Mouse (Mus musculus) right cerebral cortex, adult 18-20 months (tissue): Measurements from ENCODE around the gene Gdf11.

ENCODE experiments used
- DNase-seq: peaks from one replicate; pipeline ENCODE4 v3.0.0; 2022; ENCODE audit warnings: mixed read lengths

Gene Gdf11

DNA sequence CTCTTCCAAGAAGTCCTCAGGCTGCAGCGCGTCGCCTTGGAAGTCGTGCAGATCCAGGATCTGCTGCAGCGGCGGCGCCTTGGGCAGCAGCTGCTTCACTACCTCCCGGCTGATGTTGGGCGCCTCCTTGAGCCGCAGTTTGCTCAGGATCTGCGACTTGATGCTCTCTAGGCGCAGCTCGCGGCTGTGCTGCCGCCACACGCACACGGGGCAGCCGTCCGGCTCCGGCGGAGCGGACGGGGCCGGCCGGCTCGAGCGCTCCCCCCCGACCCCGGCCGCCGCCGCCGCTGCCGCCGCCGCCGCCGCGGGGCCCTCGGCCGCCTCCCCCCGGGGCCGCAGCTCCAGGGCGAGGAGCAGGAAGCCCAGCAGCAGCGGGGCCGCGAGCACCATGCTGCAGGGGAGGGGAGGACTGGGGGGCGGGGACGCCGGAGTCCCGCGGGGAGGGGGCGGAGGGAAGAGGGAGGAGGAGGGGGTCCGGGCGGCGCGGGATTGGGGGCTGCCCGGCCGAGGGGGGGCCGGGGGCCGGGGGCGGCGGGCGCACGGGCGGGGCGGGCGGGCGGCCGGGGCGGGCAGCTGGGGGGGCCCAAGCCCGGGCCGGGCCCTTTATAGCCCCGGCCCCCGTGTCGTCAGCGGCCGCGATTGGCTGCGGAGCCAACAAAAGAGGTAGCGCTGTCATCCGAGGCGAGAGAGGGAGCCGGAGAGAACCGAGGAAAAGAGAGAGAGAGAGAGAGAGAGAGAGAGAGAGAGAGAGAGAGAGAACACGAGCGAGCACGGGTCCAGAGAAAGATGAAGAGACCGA is at the start of gene Gdf11:
Gene Gdf11 (minus strand): TSS at position 423 of the 799 bp plus-strand sequence.
- DNase-seq, result peak; percentile 33

- DNase-seq, result no peak
Observed at GRCm38 (mm10) chr10:128940475-128941061, 49.0 kb upstream of the Gdf11 start.

DNA sequence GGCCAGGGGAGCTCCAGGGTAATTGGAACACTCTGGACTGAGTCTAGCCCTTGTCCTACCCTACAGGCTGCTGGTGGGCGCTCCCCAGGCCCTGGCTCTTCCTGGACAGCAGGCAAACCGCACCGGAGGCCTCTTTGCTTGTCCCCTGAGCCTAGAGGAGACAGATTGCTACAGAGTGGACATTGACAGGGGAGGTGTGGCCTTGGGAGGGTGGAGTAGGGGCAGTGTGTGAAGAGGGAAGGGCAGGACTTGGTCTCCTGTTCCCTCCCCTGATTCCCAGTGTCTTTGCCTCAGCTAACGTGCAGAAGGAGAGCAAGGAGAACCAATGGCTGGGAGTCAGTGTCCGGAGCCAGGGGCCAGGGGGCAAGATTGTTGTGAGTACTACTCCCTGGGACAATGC is 47.5 kb upstream of the Gdf11 start:
- DNase-seq, result no peak

DNA sequence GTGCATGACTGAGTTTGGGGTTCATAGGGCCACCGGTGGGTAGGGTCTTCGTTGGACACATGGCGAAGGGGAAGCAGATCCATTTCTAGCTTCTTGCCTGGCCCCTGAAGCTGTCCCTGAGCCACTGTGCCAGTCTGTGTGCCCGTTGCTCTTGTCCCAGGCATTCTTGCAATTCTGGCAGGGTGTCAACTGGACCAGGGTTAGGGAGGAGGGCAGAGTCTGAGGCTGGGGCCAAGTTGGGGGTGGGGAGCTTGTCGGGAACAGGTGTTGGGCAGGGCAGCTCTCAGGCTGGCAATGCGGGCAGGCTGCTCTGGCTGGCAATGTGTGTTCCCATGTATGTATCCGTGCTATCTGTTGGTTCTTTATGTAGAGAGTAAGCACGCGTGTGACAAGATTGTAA is 46.9 kb upstream of the Gdf11 start:
- DNase-seq, result no peak

GRCm38 (mm10) chr10:128937756-128938390 is 46.4 kb upstream of the Gdf11 start:
- DNase-seq, result no peak

DNA sequence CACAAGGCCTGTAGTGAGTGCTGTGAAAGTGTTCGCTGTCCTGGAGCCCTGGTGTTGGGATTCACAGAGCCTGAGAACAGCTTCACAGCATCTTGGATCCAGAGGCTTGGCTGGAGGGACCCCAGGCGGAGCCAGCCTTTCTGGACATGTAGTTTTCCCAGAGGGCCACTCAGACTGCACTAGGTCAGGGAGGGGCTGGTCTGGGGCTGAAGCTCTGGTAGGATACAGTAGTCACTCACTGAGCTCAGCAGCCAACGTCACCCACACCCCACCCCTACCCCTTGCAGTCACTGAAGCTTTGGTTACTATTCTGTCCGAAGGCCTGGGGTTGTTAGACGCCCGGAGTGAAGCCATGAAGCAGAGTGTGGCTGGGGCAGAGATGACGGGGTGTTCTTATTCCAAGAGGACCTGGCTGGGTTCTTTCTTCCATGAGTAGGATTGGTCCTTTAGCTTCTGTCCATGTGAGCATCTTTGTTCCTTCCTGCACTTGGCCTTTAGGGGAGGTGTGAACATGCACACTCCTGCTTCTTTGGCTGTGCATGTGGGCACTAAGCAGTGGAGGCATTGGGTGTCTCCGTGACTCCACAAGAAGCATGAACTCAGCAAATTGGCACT is 44.4 kb upstream of the Gdf11 start:
- DNase-seq, result no peak

DNA sequence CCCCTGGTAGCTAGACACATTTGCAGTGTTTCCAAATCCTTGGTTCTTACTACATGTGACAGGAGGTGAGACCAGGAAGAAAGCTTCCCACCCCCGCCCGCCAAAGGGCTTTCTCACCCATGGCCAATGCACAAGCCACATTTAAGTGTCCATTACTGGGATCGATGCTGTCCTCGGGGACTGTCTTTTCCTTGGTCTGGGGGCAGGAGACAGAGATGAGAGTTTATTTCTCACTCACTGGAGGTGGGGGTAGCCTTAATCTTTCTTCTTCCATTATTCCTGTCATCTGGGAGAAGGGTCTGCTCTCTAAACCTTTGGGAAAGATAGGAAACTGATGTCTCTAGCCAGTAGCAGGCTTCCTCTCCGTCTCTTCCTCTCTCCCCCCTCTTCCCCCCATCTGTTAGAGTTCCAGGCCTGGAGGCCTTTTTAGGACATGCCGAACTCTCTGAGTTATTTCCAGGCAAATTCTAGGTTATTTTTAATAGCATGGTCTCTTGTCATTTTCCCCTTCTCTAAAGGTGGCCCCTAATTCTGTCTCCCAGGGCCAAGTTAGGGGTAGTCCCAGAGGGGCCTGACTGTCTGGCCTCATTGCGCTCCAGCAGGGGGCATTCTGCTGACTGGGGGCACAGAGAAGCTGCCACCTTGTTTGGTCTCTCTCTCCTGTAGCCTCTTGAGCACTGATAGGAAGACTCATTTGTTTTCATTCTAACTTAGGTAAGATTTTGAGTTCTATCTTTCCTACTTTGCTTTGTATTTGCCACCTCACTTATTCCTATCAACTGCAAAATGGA is 43.7 kb upstream of the Gdf11 start:
- no peak for DNase-seq

DNA sequence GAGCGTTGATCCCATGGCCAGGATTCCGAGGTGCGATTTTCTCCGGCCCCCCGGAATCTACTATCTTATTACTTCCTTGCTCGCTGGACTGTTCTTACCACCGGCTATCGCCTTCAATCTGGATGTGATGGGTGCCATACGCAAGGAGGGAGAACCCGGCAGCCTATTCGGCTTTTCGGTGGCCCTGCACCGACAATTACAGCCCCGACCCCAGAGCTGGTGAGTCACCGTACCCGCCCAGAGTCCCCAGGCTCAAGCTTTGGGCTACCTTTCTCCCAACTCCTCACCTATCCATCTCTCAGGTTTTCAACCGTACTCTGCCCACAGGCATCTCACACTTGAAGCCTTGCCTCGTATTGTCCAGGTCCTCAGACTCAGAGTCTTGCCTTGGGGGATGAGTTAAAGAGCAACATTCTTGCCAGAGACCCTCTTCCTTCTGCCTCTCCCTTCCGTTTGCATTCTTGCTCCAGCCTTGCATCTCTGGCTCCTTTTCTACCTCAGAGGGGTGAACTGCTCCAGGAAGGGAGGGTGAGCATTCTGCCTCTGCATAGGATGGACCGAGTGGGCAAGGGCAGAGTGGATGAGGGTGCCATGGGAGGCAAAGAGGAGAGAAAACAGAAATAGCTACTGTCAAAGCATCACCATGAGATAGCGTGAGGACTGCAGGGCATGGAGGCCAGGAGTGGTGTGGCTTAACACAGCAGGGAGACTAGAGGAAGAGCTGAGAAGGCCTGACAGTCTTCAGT is 42.6 kb upstream of the Gdf11 start:
- DNase-seq, result no peak

DNA sequence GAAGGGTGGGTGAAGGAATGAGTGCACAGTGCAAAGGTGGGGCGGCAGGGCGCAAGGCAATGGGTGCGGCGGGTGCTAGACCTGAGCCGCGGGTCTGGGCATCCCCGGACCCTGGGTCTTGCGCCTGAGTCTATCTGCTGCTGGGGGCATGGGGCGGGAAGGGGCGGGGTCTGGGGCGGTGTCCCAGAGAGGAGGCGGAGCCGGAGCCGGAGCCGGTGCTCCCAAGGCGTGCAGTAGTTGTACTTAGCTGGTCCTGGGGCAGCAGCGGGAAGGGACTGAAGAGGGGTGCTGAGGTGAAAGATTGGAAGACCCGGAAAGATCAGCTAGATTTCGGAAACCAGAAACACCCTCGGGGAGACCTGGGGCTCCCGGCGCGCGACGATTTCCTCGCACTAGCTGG is 42.1 kb upstream of the Gdf11 start, which contains the start of gene Itga7:
Gene Itga7 (plus strand): TSS at position 245 of the 400 bp plus-strand sequence.
- DNase-seq, result no peak

DNA sequence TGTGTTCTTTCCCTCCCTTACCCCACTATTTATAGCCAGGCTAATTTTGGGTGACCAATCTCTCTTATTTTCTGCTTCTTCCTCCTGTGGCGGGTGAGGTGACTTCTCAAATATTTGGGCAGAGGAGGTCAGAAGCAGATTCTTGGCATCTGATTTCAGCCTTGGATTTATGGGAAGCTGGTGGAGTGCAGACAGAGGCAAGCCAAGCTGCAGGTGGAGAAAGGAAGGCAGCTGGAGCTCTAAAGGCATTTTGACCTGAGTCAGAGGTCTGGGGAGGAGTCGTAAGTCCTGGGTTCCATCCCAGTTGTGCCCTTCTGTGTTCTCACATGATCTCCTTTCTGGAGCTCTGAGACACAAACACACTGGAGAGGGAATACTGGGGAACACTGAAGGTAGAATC is 39.9 kb upstream of the Gdf11 start:
- no peak for DNase-seq

- no peak for DNase-seq
Observed at GRCm38 (mm10) chr10:128929638-128930378, 38.3 kb upstream of the Gdf11 start.

DNA sequence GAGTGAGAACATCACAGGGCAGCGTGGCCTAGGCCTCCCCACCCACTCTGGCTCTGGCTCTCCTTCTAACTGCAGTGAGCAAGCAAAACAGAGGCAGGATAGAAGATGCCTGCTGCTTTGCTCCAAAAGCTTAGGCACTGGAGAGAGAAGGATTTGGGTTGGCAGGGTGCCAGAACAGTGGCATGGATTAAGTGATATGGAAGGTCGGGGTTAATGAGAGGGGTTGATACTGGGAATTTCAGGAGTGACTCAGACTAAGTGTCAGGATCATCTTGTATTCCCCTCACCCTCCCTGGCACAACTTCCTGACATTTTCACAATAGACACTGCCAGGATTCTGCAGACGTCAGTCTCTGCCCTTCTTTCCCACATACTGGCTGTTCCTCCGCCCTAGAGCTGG is 36.8 kb upstream of the Gdf11 start:
- DNase-seq, result no peak

- no peak for DNase-seq
Observed at GRCm38 (mm10) chr10:128923935-128924334, 32.4 kb upstream of the Gdf11 start, which contains the start of gene Bloc1s1. Gene Bloc1s1 (minus strand): TSS chr10:128924035.

DNA sequence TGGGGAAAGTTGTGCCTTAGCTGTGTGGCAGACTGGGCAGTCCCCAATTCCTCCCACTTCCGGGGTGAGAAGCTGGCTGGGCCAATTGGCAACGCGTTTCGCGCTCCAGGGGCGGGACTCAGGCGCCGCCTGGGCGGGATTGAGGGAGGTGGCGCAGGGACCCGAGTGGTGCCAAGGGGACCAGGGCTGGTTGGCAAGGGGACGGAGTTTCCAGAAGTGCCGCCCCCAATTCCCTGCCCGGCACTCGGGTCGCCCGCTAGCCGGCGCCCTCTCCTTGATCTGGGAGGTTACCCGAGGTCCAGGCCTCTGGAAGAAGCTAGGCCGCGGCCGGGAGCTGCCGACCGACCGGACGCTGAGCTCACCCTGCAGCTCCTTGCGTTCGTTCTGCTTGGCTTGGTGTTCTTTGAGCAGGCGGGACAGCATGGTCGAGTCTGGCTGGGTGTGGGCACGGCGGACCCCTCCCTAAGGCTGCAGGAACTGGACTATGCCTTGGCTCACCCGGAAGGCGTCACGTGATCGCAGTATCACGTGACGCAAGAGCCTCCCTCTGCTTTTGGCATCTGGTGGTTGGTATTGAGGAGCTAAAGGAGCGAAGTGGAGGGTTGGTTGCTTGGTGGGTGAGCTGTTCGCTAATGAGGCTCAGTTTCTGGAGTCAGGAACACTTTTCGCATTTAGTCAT is 31.6 kb upstream of the Gdf11 start:
- DNase-seq, result peak; percentile 97

DNA sequence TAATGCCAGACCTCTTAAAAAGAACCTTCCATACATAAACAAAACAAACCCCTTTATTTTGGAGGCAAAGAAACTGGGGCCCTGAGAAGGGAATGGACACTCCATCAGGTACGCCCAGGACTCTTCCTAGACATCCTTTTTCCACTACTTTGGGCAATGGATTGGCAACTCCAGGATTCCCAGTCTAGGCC is 31.2 kb upstream of the Gdf11 start, which contains the start of gene Rdh5:
Gene Rdh5 (minus strand): TSS at position 67 of the 191 bp plus-strand sequence.
- DNase-seq, result no peak

DNA sequence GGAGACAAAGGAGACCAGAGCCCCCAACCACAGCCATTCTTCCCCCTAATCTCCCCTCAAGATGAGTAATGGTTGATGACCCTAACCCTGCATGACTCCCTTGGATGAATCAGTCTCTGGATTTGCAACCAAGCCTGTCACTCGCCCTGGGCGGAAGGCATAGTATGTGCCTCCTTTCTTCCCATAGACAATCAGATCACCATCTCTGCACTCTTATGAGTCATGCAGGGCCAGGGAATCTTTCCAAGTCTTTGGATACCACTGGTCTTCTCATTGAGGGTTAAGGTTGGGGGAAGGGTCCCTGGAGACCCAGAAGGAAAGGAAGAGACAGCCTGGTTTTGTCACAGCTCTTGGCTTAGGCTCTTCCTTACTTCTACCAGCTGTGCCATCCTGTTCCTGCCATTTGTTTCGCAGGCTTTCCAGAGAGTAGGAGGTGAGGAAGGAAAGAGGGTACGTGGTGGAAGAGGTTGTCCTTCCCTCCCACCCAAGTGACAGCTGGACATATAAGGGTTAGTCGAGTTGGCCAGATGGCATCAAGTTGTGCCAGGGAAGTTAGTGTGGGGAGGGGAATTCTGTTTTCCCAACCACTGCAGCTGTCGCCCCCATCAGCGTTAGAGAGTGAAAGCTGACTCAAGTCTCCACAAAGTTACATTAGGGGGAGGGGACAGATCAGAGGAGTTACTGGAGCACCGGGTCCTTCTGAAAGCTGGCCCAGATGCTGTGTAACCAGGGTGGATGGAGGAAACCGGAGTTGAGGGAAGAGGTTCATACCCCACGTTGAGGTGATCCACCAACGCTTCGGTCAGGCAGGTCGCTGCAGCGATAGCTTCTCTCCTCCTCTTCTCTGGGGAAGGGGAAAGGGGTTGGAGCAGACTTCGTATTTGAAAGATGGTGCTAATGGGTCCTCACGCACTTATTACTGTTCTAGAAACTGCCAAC is 30.6 kb upstream of the Gdf11 start:
- peak; percentile 47 for DNase-seq

DNA sequence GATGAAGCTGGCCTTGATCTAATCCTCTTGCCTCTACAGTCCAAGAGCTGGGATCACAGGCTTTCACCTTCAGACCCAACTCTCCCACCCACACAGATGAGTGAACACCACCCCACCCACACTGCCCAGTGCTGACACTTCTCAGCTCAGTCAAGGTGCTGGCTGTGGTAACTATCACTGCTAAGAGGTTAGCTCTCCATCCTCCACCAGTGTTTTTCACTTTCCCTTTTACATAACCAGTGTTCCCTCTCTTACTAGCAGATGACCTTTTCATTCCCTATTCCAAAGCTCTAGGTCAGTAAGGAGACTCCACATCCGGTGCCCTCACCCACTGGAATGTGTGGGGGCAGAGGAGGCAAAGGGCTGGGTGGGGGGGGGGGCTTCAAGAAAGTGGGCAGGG is 29.7 kb upstream of the Gdf11 start:
- no peak for DNase-seq

DNA sequence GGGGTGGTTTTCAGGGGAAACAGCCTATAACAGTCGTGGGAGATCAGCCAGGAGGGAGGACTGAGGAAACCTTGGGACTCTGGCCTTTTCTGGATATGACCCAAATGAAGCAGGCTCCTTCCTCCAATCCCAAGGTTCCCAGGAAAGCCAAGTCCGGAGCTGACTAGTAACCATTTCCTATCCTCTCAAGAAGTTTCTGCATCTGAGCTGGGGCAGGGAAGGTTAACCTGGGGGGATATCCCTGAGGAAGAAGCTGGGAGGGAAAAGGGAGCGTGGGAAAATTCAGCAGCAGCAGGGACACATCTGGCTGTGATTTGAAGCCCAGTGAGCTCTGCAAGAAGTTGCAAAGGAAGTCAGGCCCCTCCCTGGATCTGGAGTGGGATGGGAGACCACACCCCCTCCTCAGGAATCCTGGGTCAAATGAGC is 29.2 kb upstream of the Gdf11 start:
- DNase-seq, result no peak

- DNase-seq, result no peak
Observed at GRCm38 (mm10) chr10:128919966-128920365, 28.4 kb upstream of the Gdf11 start.

DNA sequence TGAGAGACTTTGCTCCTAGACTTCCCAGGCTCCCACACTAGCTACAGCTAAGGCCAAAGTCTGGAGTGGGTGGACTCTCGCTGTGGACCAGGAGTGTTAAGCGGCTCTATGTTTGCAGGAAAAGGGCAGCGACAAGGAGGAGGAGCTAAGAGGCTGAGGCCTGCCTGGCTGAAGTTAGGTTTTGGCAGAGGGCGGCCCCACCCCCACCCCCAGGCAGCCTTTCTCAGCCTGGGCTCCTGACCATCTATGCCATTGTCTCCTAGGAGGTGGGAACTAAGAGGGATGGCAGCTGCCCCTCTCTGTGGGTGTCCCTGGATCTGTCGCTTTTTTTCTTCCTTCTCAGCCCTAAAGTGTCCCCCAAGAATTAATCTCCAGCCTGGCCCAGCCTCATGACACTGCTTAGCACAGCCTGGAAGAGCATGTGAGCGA is 27.7 kb upstream of the Gdf11 start:
- no peak for DNase-seq
